Mouse (Mus musculus): ENCODE results near the gene Tmem131.
A peak's percentile ranks its signal among the peaks of the same experiment; 100 is the strongest.

Gene Tmem131

GRCm38 (mm10) chr1:36938348-36938747 is 5.1 kb downstream of the Tmem131 start:
- no peak for DNase-seq (ENCODE audit: low spot score)

DNA sequence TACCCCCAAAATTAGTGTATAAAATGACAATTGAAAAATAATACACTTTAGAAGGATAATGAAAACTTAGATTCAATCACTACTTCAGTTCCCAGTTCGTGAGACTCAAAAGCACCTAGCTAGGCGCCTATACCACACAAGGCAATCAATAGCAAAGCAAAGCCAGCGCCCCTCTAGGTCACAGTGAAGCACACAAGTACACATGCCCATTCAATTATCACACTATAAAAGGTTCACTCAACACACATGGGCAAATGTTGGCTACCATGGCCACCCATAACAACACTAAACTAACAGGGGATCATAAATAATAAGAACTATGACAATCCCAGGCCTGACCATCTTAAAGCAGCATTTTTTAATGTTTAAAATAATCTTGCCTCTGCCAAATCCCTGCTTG is 5.8 kb downstream of the Tmem131 start:
- no peak for DNase-seq (ENCODE audit: low spot score)

GRCm38 (mm10) chr1:36937015-36937414 is 6.5 kb downstream of the Tmem131 start:
- no peak for DNase-seq (ENCODE audit: low spot score)

DNA sequence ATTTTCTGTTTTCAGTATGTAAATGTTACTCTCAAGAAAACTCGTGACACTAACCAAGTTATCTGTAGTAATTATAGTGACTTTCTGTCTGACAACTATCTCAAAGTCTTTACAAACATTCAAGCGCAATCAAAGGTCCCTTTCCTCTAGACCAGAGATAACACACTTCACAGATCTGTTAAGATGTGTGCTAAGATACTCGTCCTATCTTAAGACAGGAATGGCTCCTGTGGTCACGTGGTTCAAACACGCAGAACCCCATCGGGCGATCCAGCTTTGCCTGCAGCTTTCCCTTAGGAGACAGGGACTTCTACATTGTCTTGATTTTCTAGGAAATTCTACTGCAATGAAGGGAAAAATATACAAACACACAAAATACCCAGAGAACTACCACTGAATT is 6.9 kb downstream of the Tmem131 start:
- no peak for DNase-seq (ENCODE audit: low spot score)

DNA sequence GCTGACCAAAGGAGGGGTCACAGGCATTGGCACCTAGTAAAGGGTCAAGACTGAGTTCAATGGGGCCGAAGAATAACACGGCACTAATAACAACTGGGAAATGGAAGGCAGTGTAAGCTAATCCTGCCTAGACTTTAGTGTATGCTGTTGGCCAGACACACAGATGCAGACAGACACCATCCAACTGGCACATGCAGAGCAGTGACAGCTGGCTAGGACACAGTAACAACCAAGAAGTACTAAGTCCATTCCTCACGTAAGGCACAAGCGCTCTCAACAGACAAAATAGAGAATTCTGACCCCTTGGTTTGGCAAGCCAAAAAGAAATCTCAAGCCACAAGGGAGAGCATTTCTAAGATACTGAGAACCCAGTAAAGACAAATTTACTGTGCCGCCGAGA is 8.7 kb downstream of the Tmem131 start:
- no peak for DNase-seq (ENCODE audit: low spot score)

DNA sequence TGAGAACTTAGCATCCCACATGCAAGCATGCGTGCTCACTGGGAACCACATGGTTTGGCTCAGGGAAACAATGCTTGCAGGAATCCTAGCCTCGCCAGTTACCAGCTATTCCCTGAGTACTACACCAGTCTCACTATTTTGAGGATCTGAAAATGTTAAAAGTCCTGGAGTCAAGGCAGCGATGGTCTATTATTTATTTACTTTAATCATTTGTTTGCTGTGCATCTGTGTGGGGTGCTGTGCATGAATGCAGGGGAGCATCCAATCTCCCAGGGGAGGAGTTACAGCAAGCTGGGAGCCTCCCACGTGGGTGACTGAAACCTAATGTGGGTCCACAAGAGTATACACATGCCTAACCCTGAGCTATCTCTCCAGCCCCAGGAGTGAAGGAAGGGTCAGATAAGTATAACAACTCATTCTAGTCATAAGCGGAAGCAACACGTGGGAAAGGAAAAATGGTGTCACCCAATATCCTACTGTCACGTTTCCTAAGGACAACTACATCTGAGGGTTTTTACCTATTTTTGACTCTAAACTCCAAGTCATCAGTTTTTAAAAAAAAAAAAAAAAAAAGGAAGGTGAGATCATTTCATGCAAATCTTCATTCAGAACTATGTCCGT is 9.4 kb downstream of the Tmem131 start:
- DNase-seq (ENCODE audit: low spot score), result no peak

GRCm38 (mm10) chr1:36932231-36932630 is 11.2 kb downstream of the Tmem131 start:
- DNase-seq (ENCODE audit: low spot score), result no peak

DNA sequence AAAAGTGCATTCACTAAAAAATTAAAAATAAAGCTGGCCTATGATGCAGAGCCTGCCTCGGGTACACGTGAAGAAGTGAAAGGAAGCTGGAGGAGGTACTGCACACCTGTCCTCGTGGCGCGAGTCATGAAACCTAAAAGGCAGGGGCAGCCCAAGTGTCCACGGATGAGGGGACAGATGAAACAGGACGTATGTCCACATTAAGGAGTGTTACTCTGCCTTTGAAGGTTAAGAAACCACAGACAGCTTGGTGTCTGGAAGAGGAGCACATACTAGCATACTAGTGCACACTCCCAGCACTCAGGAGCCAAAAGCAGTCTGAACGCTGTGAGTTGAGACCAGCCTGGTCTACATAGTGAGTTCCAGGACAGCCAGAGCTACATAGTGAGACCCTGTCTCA is 12.6 kb downstream of the Tmem131 start:
- DNase-seq (ENCODE audit: low spot score), result no peak

DNA sequence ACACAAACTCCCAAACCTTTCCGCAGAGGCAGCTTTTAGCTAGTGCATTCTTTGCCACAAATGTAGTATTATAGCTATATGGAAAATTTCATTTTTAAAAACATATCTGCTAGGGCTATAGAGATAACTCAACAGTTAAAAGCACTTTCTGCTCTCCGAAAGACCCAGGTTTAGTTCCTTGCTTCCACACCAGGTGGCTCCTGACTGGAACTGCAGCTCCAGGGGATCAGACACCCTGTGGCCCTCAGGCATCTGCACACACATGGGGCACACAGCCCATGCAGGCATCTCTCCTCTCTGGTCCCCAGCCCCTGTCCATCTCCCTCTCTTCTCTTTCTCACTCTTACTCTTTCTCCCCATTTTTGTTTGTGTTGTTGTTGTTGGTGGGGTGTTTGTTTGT is 13.5 kb downstream of the Tmem131 start:
- no peak for DNase-seq (ENCODE audit: low spot score)

DNA sequence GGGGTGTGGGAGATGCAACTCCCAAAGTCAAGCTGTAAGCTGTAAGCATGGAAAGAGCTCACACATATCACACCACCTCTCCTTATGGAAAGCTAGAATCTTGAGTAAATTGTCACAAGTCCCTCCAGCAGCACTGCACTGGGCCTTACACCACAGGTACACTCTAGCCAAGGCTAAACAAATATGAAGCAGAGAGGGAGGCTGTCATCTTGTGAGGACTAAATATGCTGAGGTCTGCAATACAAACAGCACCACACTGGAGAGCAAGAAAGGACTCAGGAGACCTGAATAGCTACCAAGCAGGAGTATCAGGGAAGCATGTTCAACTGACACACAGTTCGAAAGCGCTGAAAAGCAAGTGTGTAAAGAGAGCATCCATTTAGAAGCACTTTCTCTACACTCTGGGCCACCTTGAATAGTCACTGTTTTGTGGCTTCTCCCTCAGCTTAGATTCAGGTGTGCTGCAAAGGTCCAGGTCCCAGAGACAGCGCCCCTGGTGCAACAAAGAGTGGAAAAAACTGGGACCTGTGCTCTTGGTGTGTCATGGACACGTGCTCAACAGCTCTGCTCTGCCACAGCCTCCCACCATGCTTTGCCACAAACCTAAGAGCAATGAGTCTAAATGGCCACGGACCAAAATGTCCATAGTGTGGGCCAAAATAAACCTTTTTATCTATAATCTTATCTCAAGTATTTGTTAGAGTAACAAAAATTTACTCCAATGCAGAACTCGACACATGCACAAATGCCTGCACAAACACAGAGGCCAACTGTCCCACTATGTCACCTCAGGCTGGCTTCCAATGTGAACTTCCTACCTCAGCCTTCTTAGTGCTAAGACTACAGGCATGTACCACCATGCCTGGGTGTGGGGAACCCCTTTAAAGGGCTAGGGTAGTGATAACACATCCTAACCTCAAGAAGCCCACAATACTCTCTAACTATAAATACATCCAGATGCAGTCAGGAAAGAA is 14.8 kb downstream of the Tmem131 start:
- DNase-seq (ENCODE audit: low spot score), result no peak

- DNase-seq (ENCODE audit: low spot score), result no peak
Observed at GRCm38 (mm10) chr1:36927569-36927968, 15.9 kb downstream of the Tmem131 start.

- DNase-seq (ENCODE audit: low spot score), result no peak
Observed at GRCm38 (mm10) chr1:36926738-36927137, 16.7 kb downstream of the Tmem131 start.

GRCm38 (mm10) chr1:36926246-36926645 is 17.2 kb downstream of the Tmem131 start:
- DNase-seq (ENCODE audit: low spot score), result no peak

GRCm38 (mm10) chr1:36925781-36926180 is 17.7 kb downstream of the Tmem131 start:
- no peak for DNase-seq (ENCODE audit: low spot score)

DNA sequence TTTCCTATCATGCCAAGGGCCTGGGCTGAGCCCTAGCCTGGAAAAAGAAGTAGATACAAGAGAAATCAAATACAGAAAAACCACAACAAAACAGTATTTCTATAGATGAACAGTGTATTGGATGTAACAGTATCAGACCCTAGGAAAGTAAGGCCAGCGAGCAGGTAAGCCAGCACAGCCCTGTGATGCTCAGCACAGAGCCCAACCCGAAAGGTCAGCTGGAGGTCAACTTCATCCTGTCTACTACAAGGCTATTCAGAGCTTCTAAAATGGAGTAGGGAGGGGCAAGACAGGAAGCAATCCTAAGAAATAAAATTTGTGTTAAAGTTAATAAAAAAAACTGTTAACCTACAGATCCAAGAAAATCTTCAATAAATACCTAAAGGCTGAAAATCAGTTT is 18.6 kb downstream of the Tmem131 start:
- DNase-seq (ENCODE audit: low spot score), result no peak

GRCm38 (mm10) chr1:36923911-36924310 is 19.6 kb downstream of the Tmem131 start:
- no peak for DNase-seq (ENCODE audit: low spot score)

DNA sequence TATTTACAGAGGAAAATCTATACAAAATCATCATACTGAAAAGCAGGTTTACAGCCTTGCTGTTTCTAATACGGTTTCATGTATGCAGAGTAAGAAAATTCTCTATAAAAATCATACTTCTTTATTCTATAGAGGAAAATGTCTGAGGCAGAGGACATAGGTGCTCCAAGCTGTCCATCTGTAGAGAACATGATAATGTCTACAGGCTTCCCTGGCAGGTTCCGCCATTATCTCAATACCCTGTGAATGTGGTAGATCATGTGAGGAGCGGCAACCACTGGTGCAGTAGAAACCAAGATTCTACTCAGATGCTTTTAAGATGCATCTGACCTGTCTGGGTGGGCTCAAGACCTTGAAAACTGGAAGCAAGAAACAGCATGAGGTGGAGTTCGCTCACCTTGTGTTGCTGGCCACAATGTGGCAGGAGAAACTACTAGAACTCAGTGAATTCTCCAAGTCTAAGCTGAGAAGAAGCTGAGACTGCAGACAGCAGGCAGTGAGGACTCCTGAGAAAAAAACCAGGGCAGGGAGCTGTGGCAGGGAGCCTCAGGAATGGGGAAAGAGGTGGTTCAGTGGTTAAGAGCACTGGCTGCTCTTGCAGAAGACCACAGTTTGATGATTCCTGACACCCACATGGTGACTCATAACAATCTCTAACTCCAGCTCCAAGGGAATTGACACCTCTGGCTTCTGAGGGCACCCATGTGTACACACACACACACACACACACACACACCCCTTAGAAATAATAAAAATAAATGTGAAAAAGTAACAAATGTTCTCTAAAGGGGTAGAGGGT is 20.6 kb downstream of the Tmem131 start:
- no peak for DNase-seq (ENCODE audit: low spot score)

DNA sequence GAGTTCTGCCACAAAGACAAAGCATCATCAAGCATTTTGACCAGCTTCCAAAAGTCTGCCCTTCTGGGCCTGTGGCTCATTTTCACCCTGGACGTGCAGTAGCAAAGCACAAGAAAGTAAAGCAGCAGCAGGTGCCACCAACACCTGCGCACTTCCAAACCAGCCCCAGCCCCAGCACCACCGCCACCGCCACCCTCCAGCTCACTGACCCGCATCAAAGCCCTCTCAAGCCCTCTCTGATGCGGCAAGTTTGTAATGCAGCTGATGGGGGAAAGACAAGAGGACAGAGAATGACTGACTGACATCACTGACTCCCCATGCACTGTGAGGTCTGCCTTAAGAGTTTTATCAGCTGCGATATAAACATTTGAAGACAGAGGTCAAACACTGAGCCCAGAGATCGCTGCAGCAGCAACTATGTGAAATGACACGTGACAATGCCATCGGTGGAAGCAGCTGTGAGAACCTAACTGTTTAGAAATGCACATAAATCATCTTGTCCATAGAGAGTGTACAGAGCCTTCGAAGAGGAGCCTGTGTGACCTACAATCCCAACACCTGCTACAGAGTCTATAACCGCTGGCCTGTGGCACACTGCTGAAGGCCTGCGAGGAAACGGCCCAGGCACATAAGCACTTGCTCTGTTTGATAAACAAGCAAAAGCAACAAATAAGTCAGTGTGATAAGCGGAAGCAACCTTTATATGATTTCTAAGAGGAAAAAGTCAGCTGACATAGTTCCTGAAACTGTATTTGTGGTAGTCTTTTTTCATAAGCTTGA is 21.7 kb downstream of the Tmem131 start:
- DNase-seq (ENCODE audit: low spot score), result peak; percentile 30

GRCm38 (mm10) chr1:36920726-36921125 is 22.7 kb downstream of the Tmem131 start:
- DNase-seq (ENCODE audit: low spot score), result no peak

DNA sequence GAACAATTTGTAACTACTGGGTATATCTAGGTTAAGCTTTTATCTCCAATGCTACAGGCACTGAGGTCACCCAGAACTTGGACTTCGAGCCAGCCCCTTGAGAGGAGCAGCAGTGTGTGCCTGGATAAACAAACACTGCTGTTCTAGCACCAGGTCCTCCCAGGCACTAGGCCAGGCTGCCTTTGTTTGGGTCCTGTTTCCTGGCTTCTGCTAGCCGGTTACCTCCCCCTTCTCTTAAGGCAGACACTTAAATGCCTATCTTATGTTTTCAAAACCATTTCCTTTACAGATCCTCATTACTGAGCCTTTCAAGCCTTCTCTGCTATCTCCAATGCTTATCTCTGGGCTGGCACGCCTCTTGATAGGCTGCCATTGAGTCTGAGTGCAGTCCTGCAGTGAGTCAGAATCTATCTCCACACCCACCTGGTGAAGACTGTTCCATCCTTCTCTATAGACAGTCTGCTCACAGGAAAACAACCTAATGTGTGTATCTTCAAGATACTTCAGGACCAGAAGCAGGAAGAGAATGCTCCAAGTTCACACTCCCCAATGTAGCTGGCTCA is 23.2 kb downstream of the Tmem131 start:
- peak; percentile 86 for DNase-seq (ENCODE audit: low spot score)

GRCm38 (mm10) chr1:36919728-36920127 is 23.7 kb downstream of the Tmem131 start:
- peak; percentile 74 for DNase-seq (ENCODE audit: low spot score)
